Mouse (Mus musculus): ENCODE results near the gene Eml6. TPM values are rescaled to one million over a fixed set of nuclear protein-coding genes. Genes with fewer than 3 reads are reported as not detected.
A peak's percentile ranks its signal among the peaks of the same experiment; 100 is the strongest.

The Eml6 gene
- total RNA-seq, 2 experiments from 2014 or later, result 0.49 to 0.71 TPM

GRCm38 (mm10) chr11:29751648-29752611 lies 273.9 kb downstream of the Eml6 start:
- ATAC-seq (replicated peaks; ENCODE audit: poor library complexity), result no peak

GRCm38 (mm10) chr11:29751013-29751412 lies 274.8 kb downstream of the Eml6 start:
- ATAC-seq (replicated peaks; ENCODE audit: poor library complexity), result no peak

DNA sequence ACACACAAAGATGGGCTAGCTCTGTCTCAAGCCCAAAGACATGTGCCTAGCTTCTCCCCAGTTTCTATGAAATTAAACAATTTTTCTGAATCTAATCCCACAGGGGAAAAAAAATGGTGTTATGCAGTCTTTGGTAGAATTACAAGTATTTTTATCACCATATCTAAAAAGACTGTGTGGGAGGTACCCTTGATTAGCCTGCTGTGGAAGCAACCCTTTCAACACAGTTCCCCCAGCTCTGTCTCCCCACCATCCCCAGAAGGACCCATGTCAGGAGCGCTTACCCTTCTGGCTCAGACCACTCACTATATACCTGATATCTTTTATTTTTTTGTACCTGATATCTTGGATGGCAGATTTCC lies 276.4 kb downstream of the Eml6 start:
- ATAC-seq (replicated peaks; ENCODE audit: poor library complexity), result no peak

DNA sequence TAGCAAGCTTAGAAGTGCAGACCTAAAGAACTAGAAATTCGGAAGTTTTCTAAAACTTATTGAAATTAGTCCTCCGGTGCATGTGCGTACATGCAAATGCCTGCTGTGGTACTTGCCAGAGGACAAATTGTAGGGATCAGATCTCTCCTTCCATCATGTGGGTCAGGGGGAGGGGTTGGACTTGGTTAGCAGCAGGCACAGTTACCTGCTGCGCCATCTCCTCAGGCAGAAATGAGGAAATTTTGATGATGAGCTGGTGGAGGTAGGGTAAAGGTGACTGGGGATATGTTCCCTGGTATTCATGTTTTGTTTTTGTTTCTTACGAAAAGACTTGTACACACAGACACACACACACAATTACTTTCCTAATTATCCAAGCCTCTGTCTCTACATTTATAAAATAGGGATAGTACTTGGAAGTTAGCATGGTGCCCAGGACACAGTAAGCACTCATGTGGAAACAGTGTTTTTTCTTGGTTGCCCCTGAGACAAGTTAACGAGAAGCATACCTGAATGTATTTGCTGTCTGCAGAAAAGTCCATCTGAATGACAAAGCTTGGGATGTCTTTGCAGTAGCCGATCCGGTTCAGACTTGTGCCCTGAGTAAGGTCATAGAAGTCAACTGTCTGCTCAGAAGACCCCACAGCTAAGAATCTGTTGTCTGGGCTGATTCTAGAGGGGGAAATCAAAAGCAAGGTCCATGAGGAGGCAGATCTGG lies 276.9 kb downstream of the Eml6 start:
- no peak for ATAC-seq (replicated peaks; ENCODE audit: poor library complexity)

DNA sequence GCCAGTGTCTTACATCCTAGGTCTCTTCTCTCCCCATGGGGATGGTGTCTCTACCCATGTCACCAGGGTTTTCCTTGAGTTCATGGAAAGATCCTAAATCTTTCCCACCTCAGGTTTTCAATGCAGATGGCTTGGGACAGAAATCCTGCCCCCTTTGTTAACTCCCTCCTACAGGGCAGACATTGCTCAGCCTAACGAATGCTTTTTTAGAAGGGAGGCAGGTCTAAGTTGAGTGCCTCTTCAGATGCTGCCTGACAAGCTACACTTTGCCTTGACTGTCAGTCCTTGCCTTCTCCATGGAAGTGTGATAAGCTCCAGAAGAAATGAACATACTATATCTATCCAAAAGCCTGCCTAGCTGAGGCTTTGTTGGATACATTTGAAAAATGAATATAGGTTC lies 278.0 kb downstream of the Eml6 start:
- no peak for ATAC-seq (replicated peaks; ENCODE audit: poor library complexity)

GRCm38 (mm10) chr11:29747365-29747764 lies 278.5 kb downstream of the Eml6 start:
- ATAC-seq (replicated peaks; ENCODE audit: poor library complexity), result no peak

GRCm38 (mm10) chr11:29746203-29746602 lies 279.6 kb downstream of the Eml6 start:
- ATAC-seq (replicated peaks; ENCODE audit: poor library complexity), result no peak

- no peak for ATAC-seq (replicated peaks; ENCODE audit: poor library complexity)
Measured at GRCm38 (mm10) chr11:29745513-29745912, 280.3 kb downstream of the Eml6 start.

DNA sequence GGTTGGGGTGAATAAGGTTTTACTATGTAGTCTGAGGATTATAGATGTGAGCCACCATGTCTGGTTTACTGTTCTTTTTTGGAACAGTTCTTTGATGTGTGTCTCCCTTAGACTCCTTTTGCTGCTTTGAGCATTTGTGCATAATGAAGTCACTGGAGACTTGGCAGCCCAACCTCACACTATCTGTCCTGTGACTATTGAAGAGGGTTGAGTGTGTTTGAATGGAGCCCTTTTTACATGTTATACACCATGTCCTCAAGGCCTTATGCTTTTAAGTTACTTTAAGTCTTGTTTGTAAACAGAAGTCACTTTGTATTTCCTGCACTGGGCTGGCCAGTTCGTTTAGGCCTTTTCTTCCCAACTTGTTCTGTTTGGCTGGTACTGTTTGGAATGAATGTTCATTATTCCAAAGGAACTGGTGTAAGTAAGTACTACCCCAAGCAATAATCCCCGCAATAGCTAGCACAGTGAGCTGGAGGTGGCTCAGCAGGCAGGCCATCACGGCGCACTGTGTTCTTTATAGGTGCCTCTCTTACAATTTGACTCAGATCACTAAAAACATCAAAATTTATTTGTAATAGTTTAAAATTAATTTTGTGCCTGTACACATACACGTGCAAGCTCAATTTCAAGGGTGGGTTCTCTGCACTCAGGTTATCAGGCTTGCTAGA lies 280.9 kb downstream of the Eml6 start:
- ATAC-seq (replicated peaks; ENCODE audit: poor library complexity), result no peak

DNA sequence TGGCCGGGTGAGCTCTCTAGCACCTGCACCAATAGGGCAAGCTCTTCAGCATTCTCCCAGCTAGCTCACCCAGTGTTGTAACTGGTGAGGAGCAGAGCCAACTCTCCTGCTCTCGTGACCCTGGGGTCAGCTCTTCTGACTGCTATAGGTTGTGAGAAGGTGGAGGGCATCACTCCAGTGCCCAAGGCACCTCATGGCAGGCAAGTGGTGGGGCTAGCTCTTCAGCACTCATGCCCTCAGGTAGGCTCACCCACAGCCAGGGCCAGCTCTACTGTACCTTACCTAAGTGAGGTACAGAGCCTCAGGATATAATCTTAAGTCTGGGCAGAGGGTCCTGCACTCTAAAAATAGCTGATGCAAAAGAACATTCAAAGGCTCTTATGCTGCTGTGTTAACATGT lies 286.1 kb downstream of the Eml6 start:
- ATAC-seq (replicated peaks; ENCODE audit: poor library complexity), result peak; percentile 11; the same call in 1 of the 2 replicates

- ATAC-seq (replicated peaks; ENCODE audit: poor library complexity), result peak; percentile 91
Measured at GRCm38 (mm10) chr11:29727901-29728300, 297.9 kb downstream of the Eml6 start.

- ATAC-seq (replicated peaks; ENCODE audit: poor library complexity), result no peak
Measured at GRCm38 (mm10) chr11:29725610-29726009, 300.2 kb downstream of the Eml6 start.

GRCm38 (mm10) chr11:29725167-29725566 lies 300.7 kb downstream of the Eml6 start:
- no peak for ATAC-seq (replicated peaks; ENCODE audit: poor library complexity)

GRCm38 (mm10) chr11:29724213-29724612 lies 301.6 kb downstream of the Eml6 start:
- ATAC-seq (replicated peaks; ENCODE audit: poor library complexity), result no peak

- ATAC-seq (replicated peaks; ENCODE audit: poor library complexity), result no peak
Measured at GRCm38 (mm10) chr11:29719597-29719996, 306.2 kb downstream of the Eml6 start.

DNA sequence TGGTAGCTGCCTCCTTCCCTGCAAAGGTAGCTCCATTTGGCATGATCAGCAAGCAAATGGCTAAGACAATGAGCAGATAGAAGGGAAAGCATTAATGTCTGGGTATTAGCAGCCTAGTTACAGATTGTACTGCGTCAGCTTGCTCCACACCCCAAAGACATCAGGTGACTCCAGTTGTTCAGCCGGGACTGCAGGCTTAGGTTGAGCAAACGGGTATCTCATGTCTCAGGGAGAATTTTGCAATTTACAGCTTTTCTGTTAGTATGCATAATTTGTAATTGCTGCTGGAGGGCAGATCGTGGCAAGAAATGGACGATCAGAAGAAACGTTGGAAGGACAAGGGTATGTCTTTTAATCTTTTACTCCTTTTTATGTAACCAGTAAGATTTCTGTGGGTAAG lies 307.3 kb downstream of the Eml6 start:
- ATAC-seq (replicated peaks; ENCODE audit: poor library complexity), result peak; percentile 74

DNA sequence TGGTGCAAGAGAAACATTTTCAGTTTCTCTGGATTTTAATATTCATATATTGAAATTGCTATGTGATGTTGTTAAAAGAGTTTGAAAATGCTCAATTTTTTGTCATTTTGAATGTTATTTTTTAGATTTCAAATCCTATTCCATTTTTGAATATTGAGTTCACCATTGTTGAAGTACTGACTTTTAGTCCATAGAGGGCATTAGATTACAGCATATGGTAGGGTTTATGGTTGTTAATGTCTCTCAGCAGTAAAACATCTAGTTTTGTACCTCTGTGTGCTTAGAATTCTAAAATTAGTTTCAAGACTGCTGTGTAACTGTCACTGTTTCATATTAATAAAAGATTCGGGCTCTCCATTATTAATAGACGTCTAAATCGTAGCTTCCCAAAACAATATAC lies 310.3 kb downstream of the Eml6 start:
- ATAC-seq (replicated peaks; ENCODE audit: poor library complexity), result 0 out of 2 replicates have a peak, but pooled peaks have one; percentile 36

DNA sequence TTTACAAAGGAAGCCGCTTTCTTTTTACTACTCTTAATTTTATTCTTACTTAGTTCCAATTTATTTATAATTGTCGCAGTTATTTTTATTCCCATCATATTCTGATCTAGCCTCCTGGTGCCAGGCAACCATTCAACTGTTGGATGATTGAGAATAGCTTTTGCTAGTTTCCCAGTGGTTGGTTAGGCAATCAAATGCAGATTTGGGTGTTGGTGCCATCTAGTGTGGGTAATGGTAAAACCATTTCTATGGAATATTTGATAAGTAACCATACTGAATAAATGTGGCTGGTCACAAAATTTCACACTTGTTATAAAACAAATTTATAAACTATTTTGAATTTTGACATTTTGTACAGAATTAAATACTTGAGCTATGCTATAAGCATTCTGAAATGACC lies 311.0 kb downstream of the Eml6 start:
- ATAC-seq (replicated peaks; ENCODE audit: poor library complexity), result peak; percentile 72

DNA sequence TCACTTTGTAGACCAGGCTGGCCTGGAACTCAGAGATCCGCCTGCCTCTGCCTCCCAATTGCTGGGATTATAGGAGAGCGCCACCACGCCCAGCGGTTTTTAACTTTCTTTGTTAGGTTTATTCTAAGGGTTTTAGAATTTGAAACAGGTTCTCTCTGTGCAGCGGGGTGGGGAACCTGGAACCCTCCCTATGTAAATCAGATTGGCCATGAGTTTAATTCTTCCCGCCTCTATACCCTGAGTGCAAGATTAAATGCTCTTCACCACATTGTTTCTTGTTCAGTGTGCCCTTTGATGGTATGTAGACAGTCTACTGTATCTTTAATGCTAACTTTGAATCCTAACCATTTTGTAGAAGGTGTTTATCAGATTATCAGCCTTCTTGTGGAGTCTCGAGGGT lies 311.7 kb downstream of the Eml6 start:
- no peak for ATAC-seq (replicated peaks; ENCODE audit: poor library complexity)

DNA sequence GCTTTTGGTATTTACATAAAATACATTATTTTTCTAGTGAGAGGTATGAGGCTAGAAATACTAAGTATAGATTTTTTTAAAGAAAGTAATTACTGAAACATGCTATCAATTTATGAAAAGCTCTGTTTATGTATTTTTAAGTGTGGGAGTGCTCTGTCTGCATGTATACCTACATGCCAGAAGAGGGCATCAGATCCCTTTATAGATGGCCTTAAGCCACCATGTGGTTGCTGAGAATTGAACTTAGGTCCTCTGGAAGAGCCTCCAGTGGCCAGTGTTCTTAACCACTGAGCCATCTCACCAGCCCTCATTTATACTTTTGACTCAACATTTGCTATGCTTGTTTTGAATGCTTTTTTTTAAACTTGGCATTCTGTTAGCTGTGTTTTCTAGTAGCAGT lies 316.3 kb downstream of the Eml6 start:
- 0 out of 2 replicates have a peak, but pooled peaks have one; percentile 21 for ATAC-seq (replicated peaks; ENCODE audit: poor library complexity)

- peak; percentile 44 for ATAC-seq (replicated peaks; ENCODE audit: poor library complexity)
Measured at GRCm38 (mm10) chr11:29706845-29707244, 319.0 kb downstream of the Eml6 start.

All from megakaryocyte progenitor cell, adult 5-6 weeks (primary cell).